ENCODE assay signal across 7 mouse cellular contexts in genomic region chr1:134122195-134122594, GRCm38 (mm10). TPM values are rescaled to one million over a fixed set of nuclear protein-coding genes. Genes with fewer than 3 reads are reported as not detected.
DNase-seq lines count a peak whose midpoint lies in the region; ATAC-seq and TF ChIP-seq lines count a peak whose summit lies in the region.

No protein-coding gene starts in this region.

- no peak overlapping the region for H3K9ac ChIP-seq in kidney, postnatal 0 days (ENCODE audit: low read depth, low read length)
- H3K9ac ChIP-seq in kidney, embryonic 14.5 days (ENCODE audit: low read depth, low read length) = no peak overlapping the region
- no peak overlapping the region for H3K9ac ChIP-seq in liver, postnatal 0 days (replicated peaks)

- no peaks in the 10 kb centered on the region for H3K9me3 ChIP-seq in kidney, postnatal 0 days (replicated peaks; ENCODE audit: low read length)
- H3K9me3 ChIP-seq in kidney, embryonic 14.5 days (ENCODE audit: control insufficient read depth, low read length) = peaks cover 2% of the 10 kb centered on the region; the same call in 1 of the 2 replicates
- no peaks in the 10 kb centered on the region; the same call in 1 of the 2 replicates for H3K9me3 ChIP-seq in liver, postnatal 0 days (ENCODE audit: low read length)

- H3K27ac ChIP-seq in kidney, postnatal 0 days = no peak overlapping the region
- H3K27ac ChIP-seq in kidney, embryonic 14.5 days (ENCODE audit: low read depth, low read length) = no peak overlapping the region
- no peak overlapping the region for H3K27ac ChIP-seq in liver, postnatal 0 days (ENCODE audit: low read depth)

- WGBS in kidney, postnatal 0 days = 61% methylated on average over 9 of the region's 9 CpGs
- 61% methylated on average over 9 of the region's 9 CpGs for WGBS in kidney, embryonic 14.5 days
- WGBS in liver, postnatal 0 days (ENCODE audit: insufficient replicate concordance) = 50% methylated on average over 9 of the region's 9 CpGs

- H3K4me2 ChIP-seq in kidney, postnatal 0 days (ENCODE audit: low read length) = no peak overlapping the region
- H3K4me2 ChIP-seq in kidney, embryonic 14.5 days (replicated peaks; ENCODE audit: low read depth, low read length) = no peak overlapping the region
- H3K4me2 ChIP-seq in liver, postnatal 0 days (ENCODE audit: low read depth, low read length) = no peak overlapping the region

- DNase-seq in kidney, postnatal 0 days (ENCODE audit: low spot score) = peak; percentile 65
- peak; percentile 30 for DNase-seq in CD4-positive helper T cell, adult 2 months (ENCODE audit: low read depth, low spot score)
- DNase-seq in R1 (ENCODE audit: low read depth, low spot score) = peak; percentile 61
- DNase-seq in liver, postnatal 0 days = peak; percentile 71
- DNase-seq in heart, adult 11 months = no peak
- DNase-seq in MN1 (ENCODE audit: low spot score) = no peak

- no peak for ATAC-seq in kidney, postnatal 0 days (replicated peaks; ENCODE audit: low FRiP score, low read depth)
- ATAC-seq in kidney, embryonic 14.5 days (ENCODE audit: low FRiP score, low TSS enrichment) = no peak
- ATAC-seq in liver, postnatal 0 days = no peak

- TF ChIP-seq EP300 in liver, postnatal 0 days (IDR thresholded peaks at IDR 0.05; ENCODE audit: low read depth) = no peak

- TF ChIP-seq CTCF in kidney, postnatal 0 days (IDR thresholded peaks at IDR 0.05; ENCODE audit: low read depth) = peak; percentile 71
- peak; percentile 75 for TF ChIP-seq CTCF in liver, postnatal 0 days (IDR thresholded peaks at IDR 0.05; ENCODE audit: low read depth)

- no peaks in the 10 kb centered on the region for H3K4me1 ChIP-seq in kidney, postnatal 0 days (replicated peaks; ENCODE audit: insufficient read depth, low read length)
- H3K4me1 ChIP-seq in kidney, embryonic 14.5 days (ENCODE audit: control insufficient read depth, insufficient read depth, low read length) = no peaks in the 10 kb centered on the region
- no peaks in the 10 kb centered on the region for H3K4me1 ChIP-seq in liver, postnatal 0 days (ENCODE audit: insufficient read depth)

- no peak overlapping the region for H3K4me3 ChIP-seq in kidney, postnatal 0 days (replicated peaks; ENCODE audit: low read depth, low read length)
- no peak overlapping the region for H3K4me3 ChIP-seq in kidney, embryonic 14.5 days (ENCODE audit: low read length)
- H3K4me3 ChIP-seq in liver, postnatal 0 days (ENCODE audit: low read depth, low read length) = no peak overlapping the region

- H3K36me3 ChIP-seq in kidney, postnatal 0 days (ENCODE audit: insufficient read depth, low read length) = no peaks in the 10 kb centered on the region
- H3K36me3 ChIP-seq in kidney, embryonic 14.5 days (ENCODE audit: control insufficient read depth, insufficient read depth, low read length) = no peaks in the 10 kb centered on the region
- no peaks in the 10 kb centered on the region for H3K36me3 ChIP-seq in liver, postnatal 0 days (replicated peaks; ENCODE audit: insufficient read depth, low read length)

- H3K27me3 ChIP-seq in kidney, postnatal 0 days (ENCODE audit: insufficient read depth, low read length) = no peaks in the 10 kb centered on the region
- H3K27me3 ChIP-seq in kidney, embryonic 14.5 days (ENCODE audit: control insufficient read depth, insufficient read depth, low read length) = no peaks in the 10 kb centered on the region
- H3K27me3 ChIP-seq in liver, postnatal 0 days (ENCODE audit: insufficient read depth, low read length) = no peaks in the 10 kb centered on the region

RNA-seq across cellular contexts. Expression of gene Chit1, which starts 11.2 kb away (rescaled TPM):
- polyA plus RNA-seq in kidney, postnatal 0 days (2015; fragmentation: Nextera tagmentation; extraction: Ambion mirVana) = 0.41 and 0.58 TPM in 2 replicates
- polyA plus RNA-seq in kidney, embryonic 14.5 days (2014; fragmentation: Nextera tagmentation; extraction: Ambion mirVana) = 0.14 and 0.28 TPM in 2 replicates
- 0.26 TPM in 2 replicates for polyA plus RNA-seq in liver, postnatal 0 days (2015; fragmentation: Nextera tagmentation; extraction: Ambion mirVana)

RNA-seq across cellular contexts. Expression of gene Btg2, which starts 43.3 kb away (rescaled TPM):
- polyA plus RNA-seq in kidney, postnatal 0 days (2015; fragmentation: Nextera tagmentation; extraction: Ambion mirVana) = 37.5 and 39.2 TPM in 2 replicates
- polyA plus RNA-seq in kidney, embryonic 14.5 days (2014; fragmentation: Nextera tagmentation; extraction: Ambion mirVana) = 20.8 and 28.6 TPM in 2 replicates
- 60.1 and 62.6 TPM in 2 replicates for polyA plus RNA-seq in liver, postnatal 0 days (2015; fragmentation: Nextera tagmentation; extraction: Ambion mirVana)

RNA-seq across cellular contexts. Expression of gene Chil1, which starts 59.8 kb away (rescaled TPM):
- 2.1 and 2.4 TPM in 2 replicates for polyA plus RNA-seq in kidney, postnatal 0 days (2015; fragmentation: Nextera tagmentation; extraction: Ambion mirVana)
- 0.57 and 1.6 TPM in 2 replicates for polyA plus RNA-seq in kidney, embryonic 14.5 days (2014; fragmentation: Nextera tagmentation; extraction: Ambion mirVana)
- 18.8 and 19.3 TPM in 2 replicates for polyA plus RNA-seq in liver, postnatal 0 days (2015; fragmentation: Nextera tagmentation; extraction: Ambion mirVana)

Comparison
In these comparisons a context has a peak if more than half of its experiments do, and no peak if none do; other contexts are left out.
1. DNase-seq: peak in kidney, postnatal 0 days (single experiment), CD4-positive helper T cell, adult 2 months (single experiment), R1 (single experiment) and liver, postnatal 0 days (single experiment); none in heart, adult 11 months (single experiment) and MN1 (single experiment).